Mouse (Mus musculus): ENCODE measurements around the gene Ppp4r2. TPM values are rescaled to one million over a fixed set of nuclear protein-coding genes. Genes with fewer than 3 reads are reported as not detected.

Gene Ppp4r2
- polyA plus RNA-seq, 1 experiment from 2014 or later = 35.2 TPM

DNA sequence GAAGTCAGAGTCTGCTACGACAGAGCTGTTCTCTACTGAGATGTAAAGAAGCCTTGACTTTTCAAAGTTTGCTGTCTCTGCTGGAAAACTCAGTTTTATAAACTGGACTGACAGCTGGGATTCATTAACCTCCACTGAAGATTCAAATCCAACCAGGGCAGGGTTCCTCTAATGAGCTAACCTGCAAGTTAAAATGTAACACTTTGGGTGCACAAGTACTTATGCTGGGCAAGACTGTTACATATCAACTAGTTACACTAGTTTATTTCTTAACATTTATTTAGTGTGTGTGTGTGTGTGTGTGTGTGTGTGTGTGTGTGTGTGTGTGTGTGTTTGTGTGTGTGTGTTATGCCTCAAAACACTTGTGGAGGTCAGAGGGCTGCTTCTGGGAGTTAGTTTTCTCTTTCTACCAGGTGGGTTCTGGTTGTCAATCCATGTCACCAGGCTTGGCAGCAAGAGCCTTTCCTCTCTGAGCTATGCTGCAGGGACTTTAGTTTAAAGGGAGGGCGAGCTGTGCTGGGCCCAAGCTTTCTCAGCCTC, 76.8 kb downstream of the Ppp4r2 start:
- H3K4me3 ChIP-seq (replicated peaks; ENCODE audit: low read depth, low read length) = no peak overlapping the region
- H3K27me3 ChIP-seq (ENCODE audit: control insufficient read depth, insufficient read depth, low read length) = no peaks in the 10 kb centered on the region
- DNase-seq (no peak), ATAC-seq (ENCODE audit: low FRiP score, low TSS enrichment) (no peak)
- 71% methylated on average over 2 of the region's 2 CpGs for WGBS
- no peak overlapping the region for H3K4me2 ChIP-seq (ENCODE audit: low read length)
- H3K36me3 ChIP-seq (ENCODE audit: control insufficient read depth, insufficient read depth, low read length) = no peaks in the 10 kb centered on the region
- no peak overlapping the region for H3K27ac ChIP-seq (replicated peaks; ENCODE audit: low read depth, low read length)
- H3K9me3 ChIP-seq (ENCODE audit: control insufficient read depth, low read length) = no peaks in the 10 kb centered on the region
- no peak overlapping the region for H3K9ac ChIP-seq (replicated peaks; ENCODE audit: low read length)
- H3K4me1 ChIP-seq (ENCODE audit: control insufficient read depth, insufficient read depth, low read length) = 0 out of 2 replicates have a peak, but pooled peaks cover 3% of the 10 kb centered on the region

Other genes starting within 250 kb of the Ppp4r2 start
- gene Shq1, start 162.5 kb upstream of the Ppp4r2 start, polyA plus RNA-seq (2014; fragmentation: Nextera tagmentation; extraction: Ambion mirVana) = 8.5 and 9.6 TPM in 2 replicates
- 0.53 and 1.2 TPM in 2 replicates for gene Gxylt2, start 128.9 kb upstream of the Ppp4r2 start, polyA plus RNA-seq (2014; fragmentation: Nextera tagmentation; extraction: Ambion mirVana)

Measured in midbrain, embryonic 14.5 days (tissue).